In the genomic region with DNA sequence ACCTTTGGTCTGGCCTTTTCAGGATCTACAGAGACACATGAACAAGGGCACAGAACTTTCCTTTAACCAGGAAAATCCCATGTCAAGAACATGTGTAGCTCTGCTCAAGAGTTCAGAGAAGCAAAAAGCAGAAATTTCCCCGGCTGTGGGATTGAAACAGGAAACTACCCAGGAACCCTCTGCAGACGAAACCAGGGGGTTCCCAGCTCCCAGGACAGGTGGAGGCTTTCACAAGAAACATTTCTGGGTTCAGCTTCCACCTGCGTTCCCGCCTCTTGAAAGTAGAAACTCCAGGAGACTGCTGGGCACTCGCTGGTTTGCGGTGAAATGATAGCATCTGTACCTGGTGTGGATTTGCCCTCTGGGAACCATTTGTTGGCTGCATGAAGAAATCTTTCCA, we compare ENCODE assay signal across 34 mouse cellular contexts. TPM values are rescaled to one million over a fixed set of nuclear protein-coding genes. Genes with fewer than 3 reads are reported as not detected.
DNase-seq lines count a peak whose midpoint lies in the region; TF ChIP-seq lines count a peak whose summit lies in the region.
"Had no signal": no experiment of that assay in that cellular context is flagged by ENCODE, and none has a peak within 500 bp of the region (broad histone marks: within the 10 kb centered on the region; RNA-seq: fewer than 3 reads in every experiment).

No protein-coding gene starts in this region.

- WGBS in spleen, adult 2 months: 37% methylated on average over 6 of the region's 6 CpGs
- 70% methylated on average over 6 of the region's 6 CpGs for WGBS in lung, adult 2 months

- H3K27me3 ChIP-seq in spleen, adult 2 months (ENCODE audit: control insufficient read depth, insufficient read depth, low read length): no peaks in the 10 kb centered on the region
- no peaks in the 10 kb centered on the region for H3K27me3 ChIP-seq in splenic B cell, adult 2 months (ENCODE audit: control insufficient read depth, insufficient read depth, low read length, poor library complexity, severe bottlenecking)
- H3K27me3 ChIP-seq: embryonic facial prominence, embryonic 12.5 days; embryonic facial prominence, embryonic 15.5 days; hindbrain, embryonic 13.5 days; intestine, embryonic 15.5 days had no signal

- intact Hi-C loops in left cerebral cortex, postnatal 10 days (cut with DNase I): no loop called here

- DNase-seq in spleen, adult 2 months (ENCODE audit: low read depth in 1 of 2, low spot score in 2 of 2): no peak
- no peak for DNase-seq in spleen, adult 12 weeks (ENCODE audit: low spot score)
- DNase-seq in CD4-positive helper T cell, adult 2 months (ENCODE audit: low read depth, low spot score): peak; percentile 55
- peak; percentile 81 for DNase-seq in induced T-regulatory cell, adult 2 months (ENCODE audit: low read depth)
- DNase-seq in splenic B cell, adult 2 months (ENCODE audit: low read depth, low spot score): peak; percentile 60
- no peak for DNase-seq in lung, adult 2 months
- no peak for DNase-seq in frontal cortex, adult 2 months (ENCODE audit: extremely low spot score in 1 of 2, low spot score in 1 of 2)
- no peak for DNase-seq in left cerebral cortex, postnatal 10 days (ENCODE audit: extremely low spot score in 1 of 2, low spot score in 2 of 2)
- DNase-seq: adrenal gland, adult 2 months; adrenal gland, postnatal 14 days; cerebellum, adult 11 months; cerebellum, adult 2 months; cerebellum, adult 9-11 months; cerebellum, postnatal 25 days; gastrocnemius, adult 2 months; gastrocnemius, postnatal 25 days; heart, postnatal 10 days; heart, postnatal 36 days; kidney, adult 11 months had no signal

- no peaks in the 10 kb centered on the region for H3K36me3 ChIP-seq in spleen, adult 2 months (ENCODE audit: control insufficient read depth, insufficient read depth, low read length)
- H3K36me3 ChIP-seq in splenic B cell, adult 2 months (ENCODE audit: control insufficient read depth, insufficient read depth, low read length, poor library complexity, severe bottlenecking): no peaks in the 10 kb centered on the region; the same call in 1 of the 2 replicates
- H3K36me3 ChIP-seq: embryonic facial prominence, embryonic 12.5 days; embryonic facial prominence, embryonic 15.5 days; heart, embryonic 12.5 days; heart, embryonic 15.5 days; hindbrain, embryonic 10.5 days; hindbrain, embryonic 13.5 days; intestine, embryonic 15.5 days had no signal

- TF ChIP-seq POLR2A in spleen, adult 2 months (IDR thresholded peaks at IDR 0.05; ENCODE audit: low read depth, low read length): no peak
- TF ChIP-seq POLR2A in lung, adult 2 months (IDR thresholded peaks at IDR 0.05; ENCODE audit: borderline replicate concordance, extremely low read depth, low read depth, low read length): no peak

- peaks cover 55% of the 10 kb centered on the region for H3K4me1 ChIP-seq in spleen, adult 2 months (ENCODE audit: control insufficient read depth, insufficient read depth, insufficient read length)
- no peaks in the 10 kb centered on the region for H3K4me1 ChIP-seq in lung, adult 2 months (ENCODE audit: control insufficient read depth, insufficient read depth, low read length)
- H3K4me1 ChIP-seq: embryonic facial prominence, embryonic 12.5 days; heart, embryonic 15.5 days; hindbrain, embryonic 10.5 days; hindbrain, embryonic 13.5 days; intestine, embryonic 15.5 days had no signal

- H3K27ac ChIP-seq in spleen, adult 2 months (ENCODE audit: insufficient read depth, low read length): peak overlapping the region; percentile 73
- H3K27ac ChIP-seq: embryonic facial prominence, embryonic 12.5 days; embryonic facial prominence, embryonic 15.5 days; gastrocnemius, adult 2 months; heart, embryonic 15.5 days; hindbrain, embryonic 10.5 days; hindbrain, embryonic 13.5 days; hindbrain, postnatal 0 days; intestine, embryonic 15.5 days had no signal

- TF ChIP-seq CTCF in spleen, adult 2 months (IDR thresholded peaks at IDR 0.05; ENCODE audit: extremely low read depth, insufficient read depth, insufficient read length, insufficient replicate concordance): no peak
- TF ChIP-seq CTCF in lung, adult 2 months (IDR thresholded peaks at IDR 0.05; ENCODE audit: insufficient read depth, low read length): no peak

- no peak overlapping the region for H3K4me3 ChIP-seq in spleen, adult 2 months (ENCODE audit: extremely low read depth, insufficient read depth, insufficient read length)
- no peak overlapping the region for H3K4me3 ChIP-seq in lung, adult 2 months (replicated peaks; ENCODE audit: extremely low read depth, low read depth, low read length)
- H3K4me3 ChIP-seq: embryonic facial prominence, embryonic 12.5 days; embryonic facial prominence, embryonic 15.5 days; gastrocnemius, adult 2 months; heart, embryonic 12.5 days; heart, embryonic 15.5 days; hindbrain, embryonic 10.5 days; hindbrain, embryonic 13.5 days; intestine, embryonic 15.5 days had no signal

RNA-seq across cellular contexts. Expression of gene Timm8a2, which starts 22.4 kb away (rescaled TPM):
- polyA plus RNA-seq in spleen, adult 2 months (2012; rRNA removed): 0.20 and 0.23 TPM in 2 replicates
- polyA plus RNA-seq in lung, adult 2 months (2012; rRNA removed): not detected in 2 replicates
- polyA plus RNA-seq in frontal cortex, adult 2 months (2012; rRNA removed): 0.36 TPM in 1 of 2 replicates, not detected in the other
- under 1 TPM in 1 of 2 experiments, not detected in 1; 0.39 TPM for total RNA-seq in left cerebral cortex, postnatal 10 days (2021)
- total RNA-seq: adrenal gland, adult 2 months; adrenal gland, postnatal 14 days; adrenal gland, postnatal 4 days; common myeloid progenitor, adult 5-6 weeks; gastrocnemius, adult 2 months; gastrocnemius, postnatal 25 days; heart, adult 8-10 months; heart, postnatal 10 days; heart, postnatal 36 days; hindbrain, postnatal 0 days; MEL had no signal
- polyA plus RNA-seq: adrenal gland, adult 2 months; embryonic facial prominence, embryonic 12.5 days; embryonic facial prominence, embryonic 15.5 days; forebrain, embryonic 11.5 days; forebrain, embryonic 14.5 days; gonadal fat pad, adult 2 months; heart, embryonic 12.5 days; heart, embryonic 15.5 days; hindbrain, embryonic 10.5 days; hindbrain, embryonic 13.5 days; hindbrain, postnatal 0 days; intestine, embryonic 15.5 days had no signal

RNA-seq across cellular contexts. Expression of gene Tm9sf2, which starts 50.0 kb away (rescaled TPM):
- 80.8 and 211 TPM in 2 replicates for polyA plus RNA-seq in spleen, adult 2 months (2012; rRNA removed)
- polyA plus RNA-seq in lung, adult 2 months (2012; rRNA removed): 188 and 246 TPM in 2 replicates
- 76.6 and 83.6 TPM in 2 replicates for polyA plus RNA-seq in frontal cortex, adult 2 months (2012; rRNA removed)
- 10 to 100 TPM; 81.5 to 83.4 TPM for total RNA-seq in left cerebral cortex, postnatal 10 days (2021)

Comparison
In these comparisons a context has a peak if more than half of its experiments do, and no peak if none do; other contexts are left out.
1. DNase-seq: peak in CD4-positive helper T cell, adult 2 months (single experiment), induced T-regulatory cell, adult 2 months (single experiment) and splenic B cell, adult 2 months (single experiment); none in spleen, adult 2 months (0 of 2), spleen, adult 12 weeks (single experiment), lung, adult 2 months (single experiment), frontal cortex, adult 2 months (0 of 2) and left cerebral cortex, postnatal 10 days (0 of 2).